Mouse (Mus musculus) embryonic facial prominence, embryonic 15.5 days (tissue): ENCODE measurements around the gene Prpsap1. TPM values are rescaled to one million over a fixed set of nuclear protein-coding genes. Genes with fewer than 3 reads are reported as not detected.

ENCODE experiments used
- ATAC-seq: fragments of 200-750 bp; cut with Nextera tagmentation; 2 replicates; pipeline ENCODE4 v1.8.0; 2017; ENCODE audit warnings: low read depth, moderate TSS enrichment; ENCODE audit not compliant: insufficient number of reproducible peaks, low FRiP score, low TSS enrichment
- H3K27ac ChIP-seq: fragments of 300-500 bp; sonication (generic); replicated peaks from 2 replicates; pipeline ENCODE4 v1.5.1; 2015; ENCODE audit warnings: mild to moderate bottlenecking, inconsistent platforms
- H3K27me3 ChIP-seq: fragments of 300-500 bp; sonication (generic); 2 replicates; pipeline ENCODE4 v1.6.1; 2015; ENCODE audit warnings: inconsistent platforms
- H3K36me3 ChIP-seq: fragments of 300-500 bp; sonication (generic); 2 replicates; pipeline ENCODE4 v1.6.1; 2015; ENCODE audit warnings: mild to moderate bottlenecking, inconsistent platforms
- H3K4me1 ChIP-seq: fragments of 300-500 bp; sonication (generic); 2 replicates; pipeline ENCODE4 v1.6.1; 2015; ENCODE audit warnings: inconsistent platforms
- H3K4me2 ChIP-seq: fragments of 300-500 bp; sonication (generic); replicated peaks from 2 replicates; pipeline ENCODE4 v1.6.1; 2015; ENCODE audit warnings: mild to moderate bottlenecking, inconsistent platforms
- H3K4me3 ChIP-seq: fragments of 300-500 bp; sonication (generic); replicated peaks from 2 replicates; pipeline ENCODE4 v1.5.1; 2015; ENCODE audit warnings: mild to moderate bottlenecking, inconsistent platforms
- H3K9ac ChIP-seq: fragments of 300-500 bp; sonication (generic); 2 replicates; pipeline ENCODE4 v1.6.1; 2015; ENCODE audit warnings: inconsistent platforms
- H3K9me3 ChIP-seq: fragments of 300-500 bp; sonication (generic); replicated peaks from 2 replicates; pipeline ENCODE4 v1.6.1; 2016; ENCODE audit warnings: inconsistent platforms
- WGBS: fragments of 180-500 bp; shearing (Covaris S2); methylation state at CpG from one replicate; pipeline ENCODE4 v1.1.7; 2015; 5-methylcytosine and 5-hydroxymethylcytosine counted together
- polyA plus RNA-seq: library from polyadenylated mRNA; unstranded; fragments of >200 nt; fragmentation: Nextera tagmentation; extraction: Ambion mirVana; gene quantifications from 2 replicates; pipeline ENCODE4 v1.2.1, GENCODE M21; 2015

Prpsap1 gene
- polyA plus RNA-seq, 1 experiment from 2014 or later: 161 TPM

DNA sequence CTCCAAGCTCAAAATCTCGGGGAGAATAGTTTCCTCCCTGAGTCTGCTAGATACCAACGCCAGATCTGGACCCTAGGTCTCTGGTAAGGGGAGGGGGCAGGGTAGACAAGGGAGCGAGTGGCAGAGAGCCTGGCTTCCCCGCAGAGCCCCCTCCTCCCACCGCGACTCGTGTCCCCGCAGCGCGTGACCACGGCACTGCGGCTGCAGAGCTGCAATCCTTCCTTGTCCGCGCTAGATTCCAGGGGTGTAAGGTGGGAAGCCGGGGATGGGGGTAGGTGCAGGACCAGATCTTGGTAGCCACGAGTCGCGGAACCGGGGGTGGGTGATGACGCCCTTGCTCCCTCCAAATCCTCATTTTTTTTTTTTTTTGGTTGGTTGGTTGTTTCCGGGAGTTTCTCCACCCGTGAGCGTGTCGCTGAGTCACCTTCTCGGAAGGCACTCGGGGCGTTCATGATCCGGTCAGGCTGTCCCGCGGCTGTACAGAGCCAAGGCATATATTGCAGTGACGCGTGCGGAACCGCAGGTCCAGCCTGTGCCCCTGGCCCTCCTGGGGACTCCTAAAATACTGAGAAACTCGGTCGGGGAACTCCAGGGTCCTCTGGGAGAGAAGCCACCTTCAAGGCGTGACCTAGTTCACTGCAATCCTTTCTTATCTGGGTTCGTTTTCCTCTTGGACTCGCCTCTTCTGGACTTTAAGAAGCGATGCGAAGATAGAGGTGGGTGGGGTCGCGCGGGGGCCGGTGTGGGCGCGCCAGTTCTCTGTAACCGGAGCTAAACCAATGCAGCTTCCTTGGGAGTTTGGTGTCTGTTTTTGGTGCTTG, 37.6 kb upstream of the Prpsap1 start:
- Histone ChIP-seq H3K27ac (0 out of 2 replicates have a peak overlapping the region, but pooled peaks have one; percentile 76), H3K4me3 (peak overlapping the region; percentile 61), H3K4me2 (peak overlapping the region; percentile 99), H3K9me3 (no peaks in the 10 kb centered on the region), H3K27me3 (peaks cover 44% of the 10 kb centered on the region), H3K4me1 (peaks cover 42% of the 10 kb centered on the region), H3K36me3 (peaks cover 4% of the 10 kb centered on the region; the same call in 1 of the 2 replicates), H3K9ac (peak overlapping the region; percentile 13; the same call in 1 of the 2 replicates)
- ATAC-seq: no peak
- under 1% methylated on average over 45 of the region's 48 CpGs for WGBS

DNA sequence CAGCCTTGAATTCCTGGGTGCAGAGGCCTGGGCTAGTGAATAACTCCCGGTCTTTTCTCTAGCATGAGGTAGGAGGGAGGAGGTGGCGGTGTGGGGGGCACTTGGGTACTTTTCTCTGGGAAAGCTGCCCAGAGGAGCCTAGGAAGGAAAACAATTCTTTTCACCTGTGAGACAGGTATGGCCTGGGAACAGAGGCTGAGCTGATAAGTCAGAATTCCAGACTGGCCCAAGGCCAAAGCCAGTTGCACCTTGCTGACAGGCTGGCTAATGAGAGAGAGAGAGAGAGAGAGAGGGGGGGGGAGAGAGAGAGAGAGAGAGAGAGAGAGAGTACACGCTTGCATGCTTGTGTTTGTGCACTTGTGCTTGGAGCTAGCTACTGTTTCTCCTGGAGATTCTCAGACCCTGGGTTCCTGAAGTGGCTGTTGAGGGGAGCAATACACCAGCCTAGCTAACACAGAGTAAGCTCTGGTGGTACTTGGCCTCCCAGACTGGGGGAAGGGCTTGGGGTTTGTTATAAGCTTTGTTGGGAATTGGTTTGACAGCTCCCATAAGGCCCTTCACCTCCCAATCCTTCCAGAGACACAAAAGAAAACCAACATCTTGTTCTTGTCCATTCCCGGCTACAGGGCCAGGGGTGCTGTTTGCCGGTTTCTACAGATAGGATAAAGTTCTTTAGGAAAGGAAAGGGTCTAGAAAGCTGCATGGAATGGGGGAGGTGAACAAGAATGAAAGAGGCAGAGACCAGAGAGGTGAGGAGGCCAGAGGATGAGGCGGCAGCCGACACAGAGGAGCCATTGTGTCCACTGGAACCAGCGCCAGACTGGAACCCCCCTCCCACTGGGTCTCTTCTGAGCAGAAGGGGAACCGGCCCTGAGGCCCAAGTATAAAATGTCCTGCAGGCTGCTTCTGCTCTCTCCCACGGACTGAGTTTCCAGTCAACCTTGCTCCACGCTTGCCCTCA, 36.5 kb upstream of the Prpsap1 start, which contains the start of gene Sphk1:
Gene Sphk1, plus strand, starts transcription at position 739 of the 961 bp plus-strand sequence.
- H3K4me1 ChIP-seq: peaks cover 42% of the 10 kb centered on the region
- peak within 1 kb of the TSS; percentile 61 for H3K4me3 ChIP-seq
- peaks cover 44% of the 10 kb centered on the region for H3K27me3 ChIP-seq
- no peak for ATAC-seq
- peak within 1 kb of the TSS; percentile 99 for H3K4me2 ChIP-seq
- no peaks in the 10 kb centered on the region for H3K36me3 ChIP-seq
- 32% methylated on average over 11 of the region's 11 CpGs for WGBS
- 0 out of 2 replicates have a peak within 1 kb of the TSS, but pooled peaks have one; percentile 76 for H3K27ac ChIP-seq
- peak within 1 kb of the TSS; percentile 13; the same call in 1 of the 2 replicates for H3K9ac ChIP-seq
- no peaks in the 10 kb centered on the region for H3K9me3 ChIP-seq

DNA sequence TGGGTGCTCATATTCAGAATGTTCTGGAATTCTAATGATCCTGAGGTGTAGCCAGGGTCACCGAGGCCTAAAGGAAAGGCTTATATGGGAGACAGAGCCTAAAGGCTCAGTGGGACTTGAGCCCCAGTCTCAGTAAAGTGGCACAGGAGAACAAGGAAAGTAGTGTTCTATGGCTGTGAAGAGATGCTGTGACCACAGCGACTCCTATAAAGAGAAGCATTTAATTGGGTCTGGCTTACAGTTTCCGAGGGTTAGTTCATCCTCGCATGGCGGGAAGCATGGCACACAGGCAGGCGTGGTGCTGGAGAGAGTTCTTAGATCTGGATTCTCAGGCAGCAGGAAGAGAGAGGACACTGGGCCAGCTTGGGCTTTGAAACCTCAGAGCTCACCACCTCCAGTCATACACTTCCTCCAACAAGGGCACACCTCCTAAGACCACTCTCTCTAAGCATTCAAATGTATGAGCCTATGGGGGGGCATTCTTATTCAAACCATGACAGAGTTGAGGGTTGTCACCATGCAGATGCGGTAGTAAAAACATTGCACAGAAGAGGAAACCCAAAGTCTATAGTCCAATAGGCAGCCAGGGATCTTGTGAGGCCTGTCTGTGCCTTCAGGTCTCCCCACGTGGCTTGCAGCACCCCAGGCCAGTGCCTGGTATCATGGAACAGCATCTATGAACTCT, 34.8 kb upstream of the Prpsap1 start:
- Histone ChIP-seq H3K27me3 (peaks cover 36% of the 10 kb centered on the region), H3K9me3 (no peaks in the 10 kb centered on the region), H3K4me1 (peaks cover 44% of the 10 kb centered on the region), H3K9ac (no peak overlapping the region), H3K4me3 (no peak overlapping the region), H3K27ac (no peak overlapping the region), H3K4me2 (no peak overlapping the region), H3K36me3 (no peaks in the 10 kb centered on the region)
- WGBS: 69% methylated on average over 8 of the region's 8 CpGs
- no peak for ATAC-seq

DNA sequence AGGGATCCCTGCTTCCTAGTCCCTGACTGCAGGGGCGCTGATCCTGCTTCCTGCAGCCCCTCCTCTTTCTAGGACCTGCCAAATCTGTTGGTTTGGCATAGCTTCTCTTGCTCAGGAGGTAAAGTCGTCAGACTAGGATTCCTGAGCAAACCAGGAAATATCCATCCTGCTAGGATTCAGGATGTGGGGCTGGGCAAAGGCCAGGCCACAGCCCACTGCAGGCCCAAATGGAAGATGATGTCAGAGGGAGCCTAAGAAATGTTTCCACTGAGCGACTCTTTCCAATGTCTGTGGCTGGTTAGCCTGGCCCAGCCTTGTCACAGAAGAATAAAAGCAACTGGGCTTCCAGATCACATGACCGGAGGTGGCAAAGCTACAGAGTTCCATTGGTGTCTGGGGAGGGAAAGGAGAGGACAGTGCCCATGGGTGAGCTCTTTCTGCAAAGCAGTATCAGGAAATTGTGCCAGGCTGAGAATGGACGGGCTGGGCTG, 29.7 kb upstream of the Prpsap1 start:
- Histone ChIP-seq H3K4me2 (0 out of 2 replicates have a peak overlapping the region, but pooled peaks have one; percentile 10), H3K4me1 (peaks cover 18% of the 10 kb centered on the region), H3K36me3 (no peaks in the 10 kb centered on the region), H3K9ac (no peak overlapping the region), H3K4me3 (no peak overlapping the region), H3K9me3 (no peaks in the 10 kb centered on the region), H3K27me3 (no peaks in the 10 kb centered on the region), H3K27ac (peak overlapping the region; percentile 82)
- 32% methylated on average over 5 of the region's 5 CpGs for WGBS
- peak; percentile 81 for ATAC-seq

DNA sequence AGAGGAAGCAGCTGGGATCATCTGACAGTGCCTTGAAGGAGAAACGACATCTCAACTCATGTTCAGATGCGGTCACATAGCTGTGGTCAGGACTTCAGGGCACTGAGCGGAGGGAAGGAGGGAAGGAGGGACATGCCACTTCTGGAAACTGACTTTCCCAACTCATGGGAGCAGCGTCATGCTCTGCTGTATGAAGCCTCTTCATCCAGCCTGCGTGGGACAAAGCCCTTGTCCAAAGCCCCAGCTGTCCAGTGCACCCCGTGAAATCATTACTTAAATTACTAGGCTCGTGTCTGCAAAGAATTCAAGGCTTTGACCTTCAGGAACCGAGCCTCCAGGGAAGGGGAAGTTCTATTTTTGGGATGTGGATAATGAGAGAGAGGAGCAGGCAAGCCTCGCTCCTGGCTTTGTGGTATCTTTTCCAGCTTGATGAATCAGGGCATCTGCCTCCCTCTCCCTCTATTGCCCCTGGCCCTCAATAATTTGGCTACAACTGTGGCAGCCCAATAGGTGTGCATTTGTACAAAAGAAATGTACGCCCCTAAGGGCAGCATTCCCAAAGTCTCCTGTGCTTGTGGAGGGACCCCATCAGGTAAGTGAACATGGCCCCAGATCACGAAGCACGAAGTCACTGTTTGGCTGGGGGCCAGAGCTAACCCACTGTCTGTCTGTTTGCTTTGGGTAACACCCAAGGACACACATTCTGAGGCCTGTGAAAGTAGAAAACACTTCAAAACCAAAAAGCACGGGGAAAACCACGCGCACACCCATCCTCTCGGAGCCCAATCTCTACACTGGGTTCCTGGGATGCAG, 29.1 kb upstream of the Prpsap1 start:
- Histone ChIP-seq H3K27ac (peak overlapping the region; percentile 82), H3K9me3 (no peaks in the 10 kb centered on the region), H3K36me3 (no peaks in the 10 kb centered on the region), H3K4me1 (peaks cover 23% of the 10 kb centered on the region), H3K27me3 (no peaks in the 10 kb centered on the region), H3K4me2 (0 out of 2 replicates have a peak overlapping the region, but pooled peaks have one; percentile 10), H3K9ac (no peak overlapping the region), H3K4me3 (no peak overlapping the region)
- no peak for ATAC-seq
- 37% methylated on average over 16 of the region's 16 CpGs for WGBS

DNA sequence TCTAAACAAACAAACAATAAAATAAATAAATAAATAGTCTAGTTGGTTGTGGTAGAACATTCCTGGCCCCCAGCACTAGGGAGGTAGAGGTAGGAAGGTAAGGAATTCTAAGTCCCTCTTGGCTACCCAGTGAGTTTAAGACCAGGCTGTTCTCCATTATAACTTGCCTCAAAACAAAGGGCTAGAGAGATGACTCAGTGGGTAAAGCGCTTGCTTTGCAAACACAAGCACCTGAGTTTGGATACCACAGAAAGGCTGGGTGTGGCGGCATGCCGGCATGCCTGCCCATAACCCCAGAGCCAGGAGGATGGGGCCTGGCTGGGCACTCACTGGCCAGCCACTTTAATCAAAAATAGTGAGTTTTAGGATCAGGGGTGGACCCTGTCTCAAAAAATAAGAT, 28.0 kb upstream of the Prpsap1 start:
- no peaks in the 10 kb centered on the region for H3K27me3 ChIP-seq
- 87% methylated on average over 3 of the region's 3 CpGs for WGBS
- no peaks in the 10 kb centered on the region for H3K36me3 ChIP-seq
- no peaks in the 10 kb centered on the region for H3K9me3 ChIP-seq
- ATAC-seq: no peak
- H3K4me3 ChIP-seq: no peak overlapping the region
- peaks cover 28% of the 10 kb centered on the region for H3K4me1 ChIP-seq
- H3K27ac ChIP-seq: no peak overlapping the region
- no peak overlapping the region for H3K9ac ChIP-seq
- no peak overlapping the region for H3K4me2 ChIP-seq

DNA sequence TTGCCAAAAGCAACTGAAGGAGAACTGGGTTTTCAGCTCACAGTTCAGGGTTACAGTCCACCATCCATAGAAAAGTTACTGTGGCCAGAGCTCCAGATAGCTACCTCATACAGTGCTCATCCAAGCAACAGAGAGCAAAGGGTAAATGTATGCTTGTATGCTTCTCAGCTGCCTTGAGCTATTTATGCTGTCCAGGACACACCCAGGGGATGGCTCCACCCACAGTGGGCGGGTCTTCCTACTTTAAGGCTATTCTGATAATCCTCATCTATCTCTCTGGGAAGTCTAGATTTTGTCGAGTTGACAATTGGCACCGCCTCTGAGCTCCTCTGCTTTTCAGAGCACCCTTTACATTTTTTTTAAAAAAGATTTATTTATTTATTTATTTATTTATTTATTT, 27.1 kb upstream of the Prpsap1 start:
- Histone ChIP-seq H3K27me3 (no peaks in the 10 kb centered on the region), H3K36me3 (no peaks in the 10 kb centered on the region), H3K9ac (no peak overlapping the region), H3K4me3 (no peak overlapping the region), H3K4me1 (peaks cover 28% of the 10 kb centered on the region), H3K27ac (no peak overlapping the region), H3K9me3 (no peaks in the 10 kb centered on the region), H3K4me2 (no peak overlapping the region)
- WGBS: 62% methylated on average over 3 of the region's 3 CpGs
- no peak for ATAC-seq

DNA sequence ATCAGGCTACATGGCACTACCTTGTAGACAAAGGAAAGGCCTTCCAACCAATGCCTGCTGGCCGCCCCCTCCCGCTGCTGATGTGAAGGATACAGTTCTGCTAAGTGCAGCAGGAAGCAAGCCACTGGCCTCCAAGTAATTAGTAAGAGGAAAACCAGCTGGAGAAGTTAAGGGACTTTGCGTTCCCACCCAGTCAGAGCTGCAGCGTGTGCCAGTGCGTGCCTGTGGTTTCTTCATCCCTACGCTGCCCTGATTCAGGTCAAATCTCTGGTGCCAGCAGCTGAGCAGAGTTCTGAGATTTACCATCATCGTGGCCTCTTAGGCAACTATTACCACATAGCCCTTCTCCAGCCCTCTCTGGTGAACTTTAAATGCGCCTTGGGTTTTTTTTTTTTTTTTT, 24.5 kb upstream of the Prpsap1 start:
- Histone ChIP-seq H3K4me2 (no peak overlapping the region), H3K27ac (no peak overlapping the region), H3K4me1 (peaks cover 25% of the 10 kb centered on the region), H3K9ac (no peak overlapping the region), H3K36me3 (no peaks in the 10 kb centered on the region), H3K9me3 (no peaks in the 10 kb centered on the region), H3K4me3 (no peak overlapping the region), H3K27me3 (no peaks in the 10 kb centered on the region)
- peak; percentile 58; the same call in 1 of the 2 replicates for ATAC-seq
- 33% methylated on average over 8 of the region's 8 CpGs for WGBS

DNA sequence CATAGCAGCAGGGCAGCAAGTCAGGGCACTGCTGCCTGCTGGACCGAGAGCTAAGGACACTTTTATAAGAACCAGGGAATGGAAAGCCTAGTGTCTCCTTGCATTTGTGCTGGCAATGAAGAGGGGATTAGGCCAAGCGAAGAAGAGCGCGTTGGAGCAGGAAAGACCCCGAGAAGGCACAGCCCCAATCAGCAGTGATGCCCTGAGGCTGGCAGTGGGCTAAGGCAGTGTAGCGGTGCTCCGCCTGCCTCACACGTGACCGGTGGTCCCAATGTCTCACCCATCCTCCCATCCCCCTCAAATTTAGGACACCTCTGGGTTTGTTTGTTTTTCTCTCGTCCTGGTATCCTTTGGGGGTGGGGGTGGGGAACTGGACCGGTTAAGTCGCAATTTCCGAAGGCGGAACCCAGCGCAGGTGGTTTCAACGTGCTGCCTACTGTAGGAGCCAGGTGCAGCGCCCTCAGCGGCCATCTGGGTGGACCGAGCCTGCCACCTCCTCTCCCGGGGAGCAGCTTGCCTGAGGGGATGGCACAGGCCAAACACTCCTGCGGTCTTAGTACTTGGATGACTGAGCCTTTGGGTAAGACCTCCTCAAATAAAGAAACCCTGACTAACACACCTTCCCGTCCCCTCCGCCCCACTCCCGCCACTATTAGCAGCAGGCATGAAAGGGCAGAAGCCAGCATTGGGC, 21.5 kb upstream of the Prpsap1 start:
- no peaks in the 10 kb centered on the region for H3K27me3 ChIP-seq
- H3K36me3 ChIP-seq: no peaks in the 10 kb centered on the region
- 15% methylated on average over 24 of the region's 24 CpGs for whole genome bisulfite sequencing
- 0 out of 2 replicates have a peak overlapping the region, but pooled peaks have one; percentile 12 for H3K4me2 ChIP-seq
- H3K9me3 ChIP-seq: no peaks in the 10 kb centered on the region
- no peak for ATAC-seq
- H3K27ac ChIP-seq: no peak overlapping the region
- peaks cover 16% of the 10 kb centered on the region for H3K4me1 ChIP-seq
- H3K4me3 ChIP-seq: no peak overlapping the region
- H3K9ac ChIP-seq: no peak overlapping the region
